Mouse (Mus musculus) heart, embryonic 11.5 days (tissue): ENCODE data around the gene Cdk12. TPM values are rescaled to one million over a fixed set of nuclear protein-coding genes. Genes with fewer than 3 reads are reported as not detected.
A peak's percentile ranks its signal among the peaks of the same experiment; 100 is the strongest.
"Not testable (repeated sequence)": the region's sequence is repeated elsewhere in the genome, so short reads cannot be mapped to it uniquely, and the experiment has no call there.

Experiments
- ATAC-seq: fragments of 200-750 bp; cut with Nextera tagmentation; replicated peaks from 2 replicates; pipeline ENCODE4 v1.8.0; 2017; ENCODE audit warnings: moderate library complexity; ENCODE audit not compliant: insufficient number of reproducible peaks, low FRiP score, low TSS enrichment
- H3K27ac ChIP-seq: fragments of 300-500 bp; sonication (generic); 2 replicates; pipeline ENCODE4 v1.5.1; 2014; ENCODE audit warnings: mild to moderate bottlenecking, low read depth, low read length
- H3K27me3 ChIP-seq: fragments of 300-500 bp; sonication (generic); 2 replicates; pipeline ENCODE4 v1.6.1; 2014; ENCODE audit warnings: mild to moderate bottlenecking, low read length, mixed read lengths; ENCODE audit not compliant: control insufficient read depth, insufficient read depth
- H3K36me3 ChIP-seq: fragments of 300-500 bp; sonication (generic); 2 replicates; pipeline ENCODE4 v1.6.1; 2014; ENCODE audit warnings: mild to moderate bottlenecking, low read length, moderate library complexity, mixed read lengths; ENCODE audit not compliant: control insufficient read depth, insufficient read depth
- H3K4me1 ChIP-seq: fragments of 300-500 bp; sonication (generic); 2 replicates; pipeline ENCODE4 v1.6.1; 2014; ENCODE audit warnings: low read length; ENCODE audit not compliant: control insufficient read depth, insufficient read depth
- H3K4me2 ChIP-seq: fragments of 300-500 bp; sonication (generic); 2 replicates; pipeline ENCODE4 v1.6.1; 2014; ENCODE audit warnings: mild to moderate bottlenecking, moderate library complexity
- H3K4me3 ChIP-seq: fragments of 300-500 bp; sonication (generic); 2 replicates; pipeline ENCODE4 v1.5.1; 2014; ENCODE audit warnings: low read depth, low read length
- H3K9ac ChIP-seq: fragments of 300-500 bp; sonication (generic); 2 replicates; pipeline ENCODE4 v1.6.1; 2014; ENCODE audit warnings: mild to moderate bottlenecking, low read depth, low read length, moderate library complexity
- H3K9me3 ChIP-seq: fragments of 300-500 bp; sonication (generic); replicated peaks from 2 replicates; pipeline ENCODE4 v1.6.1; 2016; ENCODE audit warnings: low read length; ENCODE audit not compliant: control insufficient read depth
- WGBS: fragments of 180-500 bp; shearing (Covaris S2); extraction: QIAGEN DNeasy Blood & Tissue Kit; methylation state at CpG from one replicate; pipeline ENCODE4 v1.1.7; 2014; ENCODE audit not compliant: insufficient replicate concordance; 5-methylcytosine and 5-hydroxymethylcytosine counted together
- polyA plus RNA-seq: library from polyadenylated mRNA; unstranded; fragments of >200 nt; fragmentation: Nextera tagmentation; extraction: Ambion mirVana; gene quantifications from 2 replicates; pipeline ENCODE4 v1.2.1, GENCODE M21; 2014

Gene Cdk12
- polyA plus RNA-seq, result 8.3 and 11.4 TPM in 2 replicates

- Histone ChIP-seq H3K27ac (peak within 1 kb of the TSS; percentile 100), H3K9me3 (no peaks in the 10 kb centered on the region), H3K27me3 (no peaks in the 10 kb centered on the region), H3K4me1 (peaks cover 6% of the 10 kb centered on the region; the same call in 1 of the 2 replicates), H3K9ac (peak within 1 kb of the TSS; percentile 100), H3K36me3 (no peaks in the 10 kb centered on the region; the same call in 1 of the 2 replicates), H3K4me3 (peak within 1 kb of the TSS; percentile 95), H3K4me2 (peak within 1 kb of the TSS; percentile 73)
- ATAC-seq, result peak; percentile 93
- WGBS, result 1% methylated on average over 49 of the region's 63 CpGs
These were observed at the start of gene Cdk12 for GRCm38 (mm10) chr11:98202641-98203350. Cdk12 (plus strand) TSS chr11:98203059.

GRCm38 (mm10) chr11:98155094-98155493 lies 47.8 kb upstream of the Cdk12 start:
- 70% methylated on average over 6 of the region's 6 CpGs for WGBS
- peaks cover 24% of the 10 kb centered on the region for H3K36me3 ChIP-seq

GRCm38 (mm10) chr11:98168400-98168799 lies 34.5 kb upstream of the Cdk12 start:
- H3K4me2 ChIP-seq, result no peak overlapping the region
- WGBS, result 92% methylated on average over 1 of the region's 1 CpGs

More at GRCm38 (mm10) chr11:98155094-98155493, 47.8 kb upstream of the Cdk12 start:
- Histone ChIP-seq H3K4me1 (no peaks in the 10 kb centered on the region), H3K4me2 (no peak overlapping the region), H3K4me3 (no peak overlapping the region), H3K27me3 (no peaks in the 10 kb centered on the region), H3K9ac (no peak overlapping the region), H3K27ac (no peak overlapping the region), H3K9me3 (no peaks in the 10 kb centered on the region)
- no peak for ATAC-seq

GRCm38 (mm10) chr11:98182149-98182548 lies 20.7 kb upstream of the Cdk12 start:
- H3K36me3 ChIP-seq, result peaks cover 28% of the 10 kb centered on the region
- not testable (repeated sequence) for H3K9ac ChIP-seq, H3K4me3 ChIP-seq, H3K4me1 ChIP-seq, H3K4me2 ChIP-seq, H3K9me3 ChIP-seq, H3K27ac ChIP-seq, ATAC-seq, H3K27me3 ChIP-seq
- 89% methylated on average over 3 of the region's 3 CpGs for WGBS

More at GRCm38 (mm10) chr11:98168400-98168799, 34.5 kb upstream of the Cdk12 start:
- no peak overlapping the region for H3K27ac ChIP-seq
- no peak overlapping the region for H3K4me3 ChIP-seq
- ATAC-seq, result no peak
- no peaks in the 10 kb centered on the region for H3K27me3 ChIP-seq
- no peaks in the 10 kb centered on the region for H3K4me1 ChIP-seq
- H3K36me3 ChIP-seq, result peaks cover 35% of the 10 kb centered on the region
- no peaks in the 10 kb centered on the region for H3K9me3 ChIP-seq
- no peak overlapping the region for H3K9ac ChIP-seq

- peaks cover 22% of the 10 kb centered on the region for H3K36me3 ChIP-seq
- 87% methylated on average over 9 of the region's 9 CpGs for WGBS
These were observed 15.0 kb upstream of the Cdk12 start for GRCm38 (mm10) chr11:98187640-98188395.

GRCm38 (mm10) chr11:98190820-98191219 lies 12.0 kb upstream of the Cdk12 start:
- WGBS, result 89% methylated on average over 5 of the region's 5 CpGs
- ATAC-seq, result no peak

More at GRCm38 (mm10) chr11:98187640-98188395, 15.0 kb upstream of the Cdk12 start:
- Histone ChIP-seq H3K9ac (no peak overlapping the region), H3K4me3 (no peak overlapping the region), H3K4me2 (no peak overlapping the region), H3K27me3 (no peaks in the 10 kb centered on the region), H3K27ac (no peak overlapping the region), H3K4me1 (peaks cover 7% of the 10 kb centered on the region), H3K9me3 (no peaks in the 10 kb centered on the region)
- no peak for ATAC-seq

GRCm38 (mm10) chr11:98192901-98193805 lies 9.7 kb upstream of the Cdk12 start, which contains the start of gene Med1:
Med1 (minus strand) TSS chr11:98193293.
- peak within 1 kb of the TSS; percentile 90 for H3K4me3 ChIP-seq
- H3K4me2 ChIP-seq, result peak within 1 kb of the TSS; percentile 87
- H3K4me1 ChIP-seq, result peaks cover 7% of the 10 kb centered on the region
- peak within 1 kb of the TSS; percentile 95 for H3K9ac ChIP-seq
- H3K27me3 ChIP-seq, result no peaks in the 10 kb centered on the region
- whole genome bisulfite sequencing, result under 1% methylated on average over 53 of the region's 53 CpGs
- 0 out of 2 replicates have a peak, but pooled peaks cover 5% of the 10 kb centered on the region for H3K36me3 ChIP-seq
- peak within 1 kb of the TSS; percentile 85 for H3K27ac ChIP-seq
- peak; percentile 87 for ATAC-seq
- no peaks in the 10 kb centered on the region for H3K9me3 ChIP-seq

More at GRCm38 (mm10) chr11:98190820-98191219, 12.0 kb upstream of the Cdk12 start:
- Histone ChIP-seq H3K27ac (no peak overlapping the region), H3K4me1 (peaks cover 7% of the 10 kb centered on the region), H3K9ac (no peak overlapping the region), H3K4me2 (no peak overlapping the region), H3K27me3 (no peaks in the 10 kb centered on the region), H3K9me3 (no peaks in the 10 kb centered on the region), H3K4me3 (no peak overlapping the region), H3K36me3 (peaks cover 9% of the 10 kb centered on the region; the same call in 1 of the 2 replicates)
